Comparison of ENCODE assay signal across 13 mouse cellular contexts in the genomic region with DNA sequence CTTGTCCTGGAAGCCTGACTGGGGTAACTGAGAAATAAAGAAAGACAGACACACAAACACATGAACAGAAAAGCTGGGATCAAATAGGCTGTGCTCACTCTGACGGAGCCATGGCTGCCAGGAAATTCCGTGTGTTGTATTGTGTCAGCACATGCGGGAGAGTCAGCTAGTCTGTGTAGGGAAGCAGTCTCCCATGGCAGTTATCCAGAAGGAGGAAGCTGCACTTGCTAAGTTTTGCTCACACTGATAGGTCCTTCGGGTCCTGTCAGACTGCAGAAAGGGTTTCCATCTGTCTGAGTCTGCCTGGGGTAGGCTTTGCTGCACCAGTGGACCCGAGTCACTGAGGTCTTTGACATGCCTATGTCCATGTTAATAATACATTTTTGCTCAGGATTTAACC.
DNase-seq lines count a peak whose midpoint lies in the region; ATAC-seq lines count a peak whose summit lies in the region.
"Had no signal": no experiment of that assay in that cellular context is flagged by ENCODE, and none has a peak within 500 bp of the region (broad histone marks: within the 10 kb centered on the region; RNA-seq: fewer than 3 reads in every experiment).

No protein-coding gene starts in this region.

- peak; percentile 27 for DNase-seq in layer of hippocampus, adult 9-11 months
- DNase-seq in layer of hippocampus, postnatal 14 days (ENCODE audit: low spot score in 2 of 2), result no peak
- DNase-seq in gastrocnemius, adult 18-20 months (ENCODE audit: low spot score), result peak; percentile 49
- peak; percentile 16 to 45 for DNase-seq in heart, postnatal 36 days
- peak; percentile 23 to 59 for DNase-seq in lung, postnatal 4 days
- DNase-seq in cerebellum, adult 9-10 months, result no peak
- DNase-seq in layer of hippocampus, adult 11-12 months (ENCODE audit: low spot score), result no peak

- H3K27ac ChIP-seq in midbrain, embryonic 16.5 days (ENCODE audit: low read length), result no peak overlapping the region
- H3K27ac ChIP-seq: forebrain, embryonic 15.5 days; limb, embryonic 12.5 days; midbrain, embryonic 13.5 days had no signal

- H3K9ac ChIP-seq in midbrain, embryonic 16.5 days (ENCODE audit: low read depth, low read length), result no peak overlapping the region
- H3K9ac ChIP-seq: forebrain, embryonic 15.5 days; limb, embryonic 12.5 days; midbrain, embryonic 13.5 days had no signal

- no peaks in the 10 kb centered on the region for H3K36me3 ChIP-seq in midbrain, embryonic 16.5 days (ENCODE audit: control insufficient read depth, insufficient read depth, low read length)
- H3K36me3 ChIP-seq: forebrain, embryonic 15.5 days; limb, embryonic 12.5 days; midbrain, embryonic 13.5 days had no signal

- no peaks in the 10 kb centered on the region for H3K9me3 ChIP-seq in midbrain, embryonic 16.5 days (replicated peaks; ENCODE audit: control insufficient read depth, low read length, poor library complexity, severe bottlenecking)
- H3K9me3 ChIP-seq: forebrain, embryonic 15.5 days; limb, embryonic 12.5 days; midbrain, embryonic 13.5 days had no signal

- no peaks in the 10 kb centered on the region for H3K27me3 ChIP-seq in midbrain, embryonic 16.5 days (ENCODE audit: control insufficient read depth, insufficient read depth, low read depth, low read length)
- H3K27me3 ChIP-seq: CH12.LX; forebrain, embryonic 15.5 days; limb, embryonic 12.5 days; midbrain, embryonic 13.5 days had no signal

- no peaks in the 10 kb centered on the region for H3K4me1 ChIP-seq in midbrain, embryonic 16.5 days (ENCODE audit: control insufficient read depth, insufficient read depth, low read length)
- H3K4me1 ChIP-seq: forebrain, embryonic 15.5 days; limb, embryonic 12.5 days; midbrain, embryonic 13.5 days had no signal

- WGBS in midbrain, embryonic 16.5 days, result 80% methylated on average over 5 of the region's 5 CpGs

- intact Hi-C loops in heart, postnatal 36 days (cut with DNase I), result no loop called here

- ATAC-seq in midbrain, embryonic 16.5 days, result no peak
- ATAC-seq: activated CD4-positive, CD25-positive, alpha-beta regulatory T cell, adult 4 months; forebrain, embryonic 15.5 days; midbrain, embryonic 13.5 days had no signal

- H3K4me2 ChIP-seq in midbrain, embryonic 16.5 days (ENCODE audit: low read length), result no peak overlapping the region
- H3K4me2 ChIP-seq: forebrain, embryonic 15.5 days; limb, embryonic 12.5 days; midbrain, embryonic 13.5 days had no signal

- no peak overlapping the region for H3K4me3 ChIP-seq in midbrain, embryonic 16.5 days (ENCODE audit: low read depth, low read length)
- H3K4me3 ChIP-seq: forebrain, embryonic 15.5 days; limb, embryonic 12.5 days; midbrain, embryonic 13.5 days had no signal

Comparison
In these comparisons a context has a peak if more than half of its experiments do, and no peak if none do; other contexts are left out.
1. DNase-seq: peak in layer of hippocampus, adult 9-11 months (single experiment), gastrocnemius, adult 18-20 months (single experiment), heart, postnatal 36 days (2 of 2) and lung, postnatal 4 days (2 of 2); none in layer of hippocampus, postnatal 14 days (0 of 2), cerebellum, adult 9-10 months (single experiment) and layer of hippocampus, adult 11-12 months (single experiment).